Mouse (Mus musculus): Measurements from ENCODE around the gene Unc13d. TPM values are rescaled to one million over a fixed set of nuclear protein-coding genes. Genes with fewer than 3 reads are reported as not detected.

Unc13d gene
- polyA plus RNA-seq, 1 experiment from 2014 or later: 1.3 TPM

DNA sequence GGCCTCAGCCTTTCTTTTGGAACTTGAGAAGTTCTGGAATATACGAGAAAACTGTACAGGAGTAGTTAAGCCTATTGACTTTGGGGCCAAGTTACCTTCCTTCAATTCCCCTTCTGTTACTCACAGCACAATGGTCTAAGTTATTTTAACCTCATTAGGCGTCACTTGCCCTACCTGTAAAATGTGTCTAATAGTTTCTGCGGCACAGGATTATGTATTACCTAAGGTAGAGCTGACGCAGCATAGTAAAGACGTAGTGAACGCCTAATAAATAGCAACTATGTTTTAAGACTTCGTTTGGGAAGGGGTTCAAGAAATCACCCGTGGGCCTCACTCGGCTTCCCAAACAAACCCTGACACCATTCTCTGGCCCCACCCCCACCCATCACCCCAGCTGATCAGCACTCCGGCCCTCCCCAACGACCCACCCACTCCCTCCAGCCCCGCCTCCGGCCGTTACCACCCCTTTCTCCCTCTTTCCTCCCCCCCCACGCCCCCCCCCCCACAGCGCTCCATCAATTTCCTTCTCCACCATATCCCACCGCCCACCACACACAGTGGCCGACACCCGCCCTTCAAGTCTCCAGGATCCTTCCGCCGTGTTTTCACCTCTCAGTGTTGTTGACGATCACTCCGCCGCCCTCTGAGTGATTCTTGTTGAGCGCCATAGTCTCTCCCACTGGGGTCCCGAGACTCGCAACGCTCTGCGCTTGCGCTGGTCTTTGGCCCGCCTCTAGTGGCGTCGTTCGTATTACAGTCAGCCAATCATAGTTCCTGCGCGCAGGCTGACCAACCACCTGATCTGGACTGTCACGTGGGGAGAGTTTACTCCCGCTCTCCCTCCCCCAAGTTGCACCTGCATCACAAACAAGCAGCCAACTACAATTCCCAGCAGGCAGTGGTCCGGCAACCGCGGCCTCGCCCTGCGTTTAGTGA lies 8.8 kb upstream of the Unc13d start, which contains the start of gene Wbp2:
Gene Wbp2, minus strand, starts transcription at position 738 of the 936 bp plus-strand sequence.
- H3K9me3 ChIP-seq: no peaks in the 10 kb centered on the region
- WGBS: 5% methylated on average over 36 of the region's 43 CpGs
- H3K27me3 ChIP-seq: no peaks in the 10 kb centered on the region
- peak within 1 kb of the TSS; percentile 56 for H3K4me2 ChIP-seq
- peaks cover 18% of the 10 kb centered on the region for H3K4me1 ChIP-seq (replicated peaks)
- H3K4me3 ChIP-seq: peak within 1 kb of the TSS; percentile 49
- H3K9ac ChIP-seq: peak within 1 kb of the TSS; percentile 64
- peaks cover 29% of the 10 kb centered on the region for H3K36me3 ChIP-seq
- H3K27ac ChIP-seq (replicated peaks): peak within 1 kb of the TSS; percentile 81
- ATAC-seq (ENCODE audit: low read depth): peak; percentile 96

DNA sequence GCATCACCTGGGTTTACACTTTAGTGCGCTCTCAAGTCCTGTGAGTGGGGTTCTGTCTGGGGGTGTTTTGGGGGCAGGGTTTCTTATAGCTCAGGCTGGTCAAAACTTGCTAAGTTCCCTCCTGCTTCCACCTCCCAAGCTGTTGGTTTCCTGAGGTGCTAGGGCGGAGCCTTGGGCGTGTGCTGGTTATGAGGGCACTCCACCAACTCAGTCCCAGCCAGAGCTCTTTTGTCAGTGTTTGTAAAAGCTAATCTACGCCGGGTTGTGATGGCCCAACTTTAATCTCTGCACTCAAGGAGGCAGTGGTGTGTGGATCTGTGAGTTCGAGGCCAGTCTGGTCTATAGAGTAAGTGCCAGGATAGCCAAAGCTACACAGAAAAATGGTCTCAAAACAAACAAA lies 6.4 kb upstream of the Unc13d start:
- H3K27me3 ChIP-seq: no peaks in the 10 kb centered on the region
- no peak overlapping the region for H3K27ac ChIP-seq (replicated peaks)
- H3K4me3 ChIP-seq: no peak overlapping the region
- H3K4me2 ChIP-seq: no peak overlapping the region
- no peak overlapping the region for H3K9ac ChIP-seq
- peaks cover 19% of the 10 kb centered on the region for H3K4me1 ChIP-seq (replicated peaks)
- ATAC-seq (ENCODE audit: low read depth): no peak
- peaks cover 53% of the 10 kb centered on the region for H3K36me3 ChIP-seq
- no peaks in the 10 kb centered on the region for H3K9me3 ChIP-seq
- WGBS: 94% methylated on average over 6 of the region's 6 CpGs

DNA sequence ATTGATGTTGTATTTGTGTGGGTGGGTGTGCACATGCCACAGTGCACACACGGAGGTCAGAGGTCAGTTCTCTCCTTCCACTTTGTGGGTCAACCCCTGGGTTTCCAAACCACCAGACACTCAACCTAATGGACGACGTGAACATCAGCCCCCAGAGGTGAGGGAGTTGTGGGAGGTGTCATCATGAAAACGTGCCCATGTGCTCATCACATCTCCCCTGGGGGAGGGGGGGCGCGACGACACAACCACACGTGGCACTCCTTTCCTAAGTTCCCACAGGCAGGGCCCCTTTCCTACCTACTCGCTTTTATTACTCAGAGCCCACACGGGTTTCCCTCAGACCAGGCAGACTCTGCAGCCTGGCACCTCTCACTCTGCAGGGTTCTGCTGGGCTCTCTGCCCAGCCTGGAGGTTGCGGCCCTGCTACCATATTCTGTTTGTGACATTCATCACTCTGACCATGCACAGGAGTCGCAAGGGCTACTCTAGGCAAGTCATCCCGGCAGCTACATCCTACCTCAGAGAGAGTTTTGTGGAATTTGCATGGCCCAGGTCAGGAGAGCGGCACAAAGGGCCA lies 5.4 kb upstream of the Unc13d start:
- Histone ChIP-seq H3K27me3 (no peaks in the 10 kb centered on the region), H3K9me3 (no peaks in the 10 kb centered on the region), H3K4me1 (replicated peaks) (peaks cover 28% of the 10 kb centered on the region), H3K4me3 (no peak overlapping the region), H3K9ac (no peak overlapping the region), H3K27ac (replicated peaks) (no peak overlapping the region), H3K36me3 (peaks cover 59% of the 10 kb centered on the region), H3K4me2 (no peak overlapping the region)
- no peak for ATAC-seq (ENCODE audit: low read depth)
- 93% methylated on average over 14 of the region's 14 CpGs for WGBS

DNA sequence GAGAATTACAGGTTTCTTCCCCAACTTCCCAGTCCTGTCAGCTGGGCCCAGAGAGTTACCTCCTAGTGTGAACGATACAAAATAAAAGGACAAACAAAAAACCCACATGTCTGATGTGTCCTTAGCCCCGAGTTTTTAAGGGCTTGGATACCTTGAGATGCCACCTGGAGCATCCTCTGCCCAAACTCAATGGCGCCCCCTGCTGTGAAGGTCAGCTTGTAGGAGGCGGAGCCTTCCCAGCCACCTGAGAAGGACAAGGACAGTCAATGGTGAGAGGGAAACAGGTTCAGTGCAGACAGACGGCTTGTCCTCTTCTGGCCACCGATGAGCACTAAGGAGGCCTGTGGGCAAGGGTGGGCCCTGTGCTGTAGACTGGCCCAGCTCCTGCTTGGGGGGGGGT lies 3.3 kb upstream of the Unc13d start:
- H3K27me3 ChIP-seq: no peaks in the 10 kb centered on the region
- no peak overlapping the region for H3K27ac ChIP-seq (replicated peaks)
- no peaks in the 10 kb centered on the region for H3K9me3 ChIP-seq
- 75% methylated on average over 6 of the region's 6 CpGs for WGBS
- no peak overlapping the region for H3K4me3 ChIP-seq
- H3K36me3 ChIP-seq: peaks cover 59% of the 10 kb centered on the region
- no peak overlapping the region for H3K4me2 ChIP-seq
- ATAC-seq (ENCODE audit: low read depth): no peak
- H3K4me1 ChIP-seq (replicated peaks): peaks cover 32% of the 10 kb centered on the region
- H3K9ac ChIP-seq: no peak overlapping the region

DNA sequence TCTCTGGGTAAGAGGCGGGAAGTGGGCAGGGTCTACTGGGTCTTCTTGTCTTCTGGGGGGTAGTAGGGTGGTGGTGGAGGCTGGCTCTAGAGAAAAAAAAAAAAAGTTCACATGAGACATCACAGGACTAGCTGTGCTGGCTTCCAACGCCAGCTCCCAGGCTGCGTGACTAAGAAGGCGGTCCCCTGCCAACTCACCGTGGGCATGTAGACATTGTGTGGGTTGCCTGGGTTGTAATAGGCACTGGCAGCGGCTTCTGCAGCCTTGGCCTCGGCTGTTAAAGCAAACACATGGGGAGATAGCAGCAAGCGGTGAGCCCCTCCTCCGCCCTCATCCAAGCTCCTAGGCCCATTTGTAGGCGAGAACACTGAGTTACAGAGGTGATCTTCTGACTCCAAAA lies 1.8 kb upstream of the Unc13d start:
- H3K4me2 ChIP-seq: no peak overlapping the region
- no peak overlapping the region for H3K27ac ChIP-seq (replicated peaks)
- WGBS: 74% methylated on average over 10 of the region's 10 CpGs
- peaks cover 59% of the 10 kb centered on the region for H3K36me3 ChIP-seq
- H3K9ac ChIP-seq: no peak overlapping the region
- no peak overlapping the region for H3K4me3 ChIP-seq
- ATAC-seq (ENCODE audit: low read depth): no peak
- peaks cover 23% of the 10 kb centered on the region for H3K4me1 ChIP-seq (replicated peaks)
- no peaks in the 10 kb centered on the region for H3K27me3 ChIP-seq
- H3K9me3 ChIP-seq: no peaks in the 10 kb centered on the region

DNA sequence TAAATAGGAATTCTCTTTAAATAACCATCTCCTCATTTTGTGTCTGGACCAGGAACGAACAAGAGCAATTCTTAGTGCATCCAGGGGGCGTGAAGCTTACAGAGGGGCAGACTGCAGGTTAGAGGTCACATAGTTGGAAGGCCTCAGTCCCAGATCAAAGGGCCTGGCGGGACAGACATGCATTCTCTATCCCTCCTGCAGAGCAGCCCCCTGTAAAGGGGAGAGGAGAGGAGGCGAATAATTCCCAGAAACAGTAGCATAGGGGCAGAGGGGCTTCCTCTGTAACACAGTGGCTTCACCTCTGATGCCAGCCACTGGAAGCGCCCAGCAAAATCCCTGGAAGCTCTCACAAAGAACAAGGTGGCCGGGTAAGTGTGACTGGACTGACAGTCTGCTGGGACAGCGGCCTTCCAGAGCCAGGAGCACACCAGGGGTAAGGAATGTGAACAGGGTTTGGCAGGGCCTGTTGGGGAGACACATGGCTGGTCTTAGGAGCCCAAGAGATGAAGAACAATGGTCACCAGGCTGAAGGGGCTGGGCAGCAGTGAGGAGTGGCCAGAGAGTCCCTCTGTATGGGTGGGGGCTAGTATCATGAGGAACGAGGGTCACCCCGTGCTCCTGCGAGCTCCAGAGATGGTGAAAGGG lies 1.0 kb upstream of the Unc13d start:
- Histone ChIP-seq H3K9me3 (no peaks in the 10 kb centered on the region), H3K9ac (peak overlapping the region; percentile 47; the same call in 1 of the 2 replicates), H3K4me3 (no peak overlapping the region), H3K27ac (replicated peaks) (peak overlapping the region; percentile 46; the same call in 1 of the 2 replicates), H3K36me3 (peaks cover 51% of the 10 kb centered on the region), H3K4me2 (peak overlapping the region; percentile 59), H3K4me1 (replicated peaks) (peaks cover 23% of the 10 kb centered on the region), H3K27me3 (no peaks in the 10 kb centered on the region)
- no peak for ATAC-seq (ENCODE audit: low read depth)
- WGBS: 25% methylated on average over 10 of the region's 10 CpGs

DNA sequence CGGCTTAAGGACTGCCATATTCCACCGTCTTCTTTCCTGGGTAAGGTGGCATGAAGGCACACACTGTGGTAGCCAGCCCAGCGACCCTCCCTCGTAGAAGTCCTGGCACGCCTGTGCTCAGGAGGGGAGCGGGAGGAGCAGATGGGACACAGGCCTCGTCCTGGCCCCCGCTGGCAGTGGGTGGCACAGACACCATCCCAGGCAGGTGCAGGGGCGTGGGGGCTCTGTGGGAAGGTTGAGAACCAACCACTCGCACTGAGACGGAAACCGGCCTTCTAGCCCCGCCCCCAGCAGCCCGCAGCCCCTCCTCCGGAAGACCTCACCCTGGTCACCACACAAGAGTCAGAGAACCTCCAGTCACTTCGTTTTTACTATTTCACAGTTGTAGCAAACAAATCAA lies 460 bp upstream of the Unc13d start:
- ATAC-seq (ENCODE audit: low read depth): peak; percentile 53
- H3K9ac ChIP-seq: peak overlapping the region; percentile 69
- no peak overlapping the region for H3K27ac ChIP-seq (replicated peaks)
- no peaks in the 10 kb centered on the region for H3K27me3 ChIP-seq
- 8% methylated on average over 16 of the region's 16 CpGs for WGBS
- peaks cover 23% of the 10 kb centered on the region for H3K4me1 ChIP-seq (replicated peaks)
- H3K9me3 ChIP-seq: no peaks in the 10 kb centered on the region
- peak overlapping the region; percentile 59 for H3K4me2 ChIP-seq
- peaks cover 46% of the 10 kb centered on the region for H3K36me3 ChIP-seq
- H3K4me3 ChIP-seq: peak overlapping the region; percentile 31

DNA sequence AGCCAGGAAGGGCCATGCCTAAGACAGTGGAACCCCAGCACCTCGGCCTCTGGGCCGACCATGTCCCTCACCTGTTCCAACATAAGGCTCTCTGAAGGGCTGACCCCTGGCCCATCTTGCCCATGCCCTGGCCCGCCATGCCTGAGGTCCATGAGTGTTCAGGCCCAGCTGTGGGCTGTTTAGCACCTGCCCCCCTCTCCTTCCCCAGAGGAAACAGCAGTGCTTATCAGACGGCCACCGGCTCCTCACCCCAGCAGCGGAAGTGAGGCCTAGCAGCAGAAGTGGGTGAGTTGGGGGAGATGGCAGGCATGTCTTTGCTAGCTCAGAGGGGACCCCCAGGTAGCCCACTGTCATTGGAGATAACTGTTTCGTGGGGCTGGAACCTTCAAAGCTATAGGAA lies 925 bp downstream of the Unc13d start:
- H3K36me3 ChIP-seq: peaks cover 33% of the 10 kb centered on the region
- H3K27ac ChIP-seq (replicated peaks): no peak overlapping the region
- ATAC-seq (ENCODE audit: low read depth): no peak
- no peak overlapping the region for H3K4me3 ChIP-seq
- H3K4me1 ChIP-seq (replicated peaks): peaks cover 23% of the 10 kb centered on the region
- H3K9ac ChIP-seq: no peak overlapping the region
- no peak overlapping the region for H3K4me2 ChIP-seq
- no peaks in the 10 kb centered on the region for H3K27me3 ChIP-seq
- 79% methylated on average over 7 of the region's 7 CpGs for WGBS
- no peaks in the 10 kb centered on the region for H3K9me3 ChIP-seq

DNA sequence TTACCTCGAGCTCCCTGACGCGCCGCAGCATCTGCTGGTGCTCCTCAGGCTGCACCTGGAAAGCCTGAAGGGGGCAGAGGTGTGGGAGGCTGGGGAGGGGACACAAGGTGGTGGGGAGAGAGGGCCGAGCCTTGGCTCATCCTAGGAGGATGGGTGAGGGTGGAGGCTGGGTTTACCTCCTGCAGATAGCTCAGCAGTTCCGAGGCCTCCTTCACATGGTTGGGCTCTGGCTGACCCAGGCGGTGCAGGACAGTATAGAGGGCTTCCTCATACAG lies 1.6 kb downstream of the Unc13d start:
- 73% methylated on average over 7 of the region's 7 CpGs for WGBS

DNA sequence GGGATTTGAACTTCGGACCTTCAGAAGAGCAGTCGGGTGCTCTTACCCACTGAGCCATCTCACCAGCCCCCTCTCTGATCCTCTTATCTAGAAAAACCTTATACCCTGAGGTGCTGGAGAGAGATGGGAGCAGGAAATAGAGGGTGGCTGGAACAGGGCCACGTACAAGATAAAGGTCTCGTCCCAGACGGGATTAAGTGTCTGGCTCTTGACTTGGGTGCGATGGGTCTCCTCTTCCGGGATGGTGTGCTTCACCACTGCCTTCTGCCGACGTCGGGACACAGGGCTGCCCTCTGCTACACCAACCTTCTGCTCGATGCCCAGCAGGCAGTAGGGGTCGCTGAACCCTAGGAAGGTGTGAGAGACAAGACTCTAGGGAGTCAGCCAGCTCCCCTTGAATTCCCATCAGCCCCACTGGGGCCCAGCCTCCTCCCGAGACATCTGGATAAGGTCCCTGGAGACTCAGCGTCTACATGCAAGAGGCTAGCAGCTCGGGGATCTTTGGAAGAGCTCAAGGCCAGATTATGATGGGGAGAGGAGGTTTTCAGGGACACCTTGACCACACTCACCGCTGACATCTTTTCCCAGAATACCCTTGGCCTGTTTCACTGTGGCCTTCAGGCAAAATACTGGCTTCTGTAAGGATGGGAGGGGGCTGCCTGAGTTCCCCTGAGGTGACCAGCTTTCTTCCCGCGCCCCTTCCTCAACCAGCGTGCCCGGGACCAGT lies 2.1 kb downstream of the Unc13d start:
- Histone ChIP-seq H3K27me3 (no peaks in the 10 kb centered on the region), H3K27ac (replicated peaks) (no peak overlapping the region), H3K36me3 (peaks cover 21% of the 10 kb centered on the region), H3K4me2 (no peak overlapping the region), H3K9me3 (no peaks in the 10 kb centered on the region), H3K4me3 (no peak overlapping the region), H3K4me1 (replicated peaks) (peaks cover 23% of the 10 kb centered on the region), H3K9ac (no peak overlapping the region)
- 55% methylated on average over 20 of the region's 20 CpGs for WGBS
- no peak for ATAC-seq (ENCODE audit: low read depth)

More for the DNA sequence above, 1.6 kb downstream of the Unc13d start:
- peaks cover 26% of the 10 kb centered on the region for H3K36me3 ChIP-seq
- H3K4me1 ChIP-seq (replicated peaks): peaks cover 23% of the 10 kb centered on the region
- H3K27ac ChIP-seq (replicated peaks): no peak overlapping the region
- no peak overlapping the region for H3K9ac ChIP-seq
- H3K4me3 ChIP-seq: no peak overlapping the region
- no peak overlapping the region for H3K4me2 ChIP-seq
- no peaks in the 10 kb centered on the region for H3K27me3 ChIP-seq
- H3K9me3 ChIP-seq: no peaks in the 10 kb centered on the region
- no peak for ATAC-seq (ENCODE audit: low read depth)

DNA sequence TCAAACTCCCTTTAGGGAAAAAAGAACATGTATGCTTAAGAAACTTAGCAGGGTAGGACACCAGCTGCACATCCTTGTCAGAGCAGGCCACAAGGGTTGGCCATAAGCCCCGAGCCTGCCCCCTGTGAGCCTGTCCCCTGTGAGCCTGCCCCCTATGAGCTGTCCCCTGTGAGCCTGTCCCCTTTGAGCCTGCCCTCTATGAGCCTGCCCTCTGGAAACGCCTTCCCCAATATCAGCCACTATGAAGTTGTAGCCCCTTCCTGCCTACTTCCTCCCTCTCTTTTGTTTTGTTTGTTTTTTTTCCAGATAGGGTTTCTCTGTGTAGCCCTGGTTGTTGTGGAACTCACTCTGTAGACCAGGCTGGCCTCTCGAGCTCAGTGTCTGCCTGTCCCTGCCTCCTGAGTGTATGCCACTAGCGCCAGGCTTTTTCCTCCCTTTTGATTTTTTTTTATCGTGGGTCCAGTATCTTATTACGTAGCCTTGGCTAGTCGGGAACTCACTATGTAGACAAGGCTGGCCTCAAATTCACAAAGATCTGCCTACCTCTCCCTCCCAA lies 3.2 kb downstream of the Unc13d start:
- H3K9ac ChIP-seq: no peak overlapping the region
- H3K4me1 ChIP-seq (replicated peaks): peaks cover 23% of the 10 kb centered on the region
- no peak overlapping the region for H3K27ac ChIP-seq (replicated peaks)
- H3K4me2 ChIP-seq: no peak overlapping the region
- peaks cover 9% of the 10 kb centered on the region for H3K36me3 ChIP-seq
- ATAC-seq (ENCODE audit: low read depth): no peak
- 66% methylated on average over 7 of the region's 7 CpGs for WGBS
- H3K4me3 ChIP-seq: no peak overlapping the region
- H3K27me3 ChIP-seq: no peaks in the 10 kb centered on the region
- no peaks in the 10 kb centered on the region for H3K9me3 ChIP-seq
